In genomic region chr19:40346232-40346844, GRCm38 (mm10) we compare ENCODE assay signal across 12 mouse cellular contexts.
DNase-seq lines count a peak whose midpoint lies in the region; ATAC-seq and TF ChIP-seq lines count a peak whose summit lies in the region.
"Had no signal": no experiment of that assay in that cellular context is flagged by ENCODE, and none has a peak within 500 bp of the region (broad histone marks: within the 10 kb centered on the region; RNA-seq: fewer than 3 reads in every experiment).

No protein-coding gene starts in this region.

- TF ChIP-seq POLR2A in limb, embryonic 14.5 days (IDR thresholded peaks at IDR 0.05; ENCODE audit: borderline replicate concordance, extremely low read depth, insufficient read depth, insufficient read length) = no peak

- H3K9me3 ChIP-seq in embryonic facial prominence, embryonic 14.5 days (ENCODE audit: control insufficient read depth, low read length) = no peaks in the 10 kb centered on the region
- no peaks in the 10 kb centered on the region for H3K9me3 ChIP-seq in embryonic facial prominence, embryonic 10.5 days
- H3K9me3 ChIP-seq in heart, postnatal 0 days (replicated peaks; ENCODE audit: control insufficient read depth, low read length) = no peaks in the 10 kb centered on the region
- H3K9me3 ChIP-seq in limb, embryonic 14.5 days (ENCODE audit: control insufficient read depth, low read length) = no peaks in the 10 kb centered on the region
- no peaks in the 10 kb centered on the region for H3K9me3 ChIP-seq in limb, embryonic 10.5 days (replicated peaks)
- H3K9me3 ChIP-seq: embryonic facial prominence, embryonic 15.5 days; limb, embryonic 13.5 days had no signal

- no peak overlapping the region for H3K4me2 ChIP-seq in embryonic facial prominence, embryonic 14.5 days (ENCODE audit: low read depth, low read length)
- no peak overlapping the region for H3K4me2 ChIP-seq in heart, postnatal 0 days (ENCODE audit: low read depth, low read length)
- H3K4me2 ChIP-seq in limb, embryonic 14.5 days (replicated peaks; ENCODE audit: low read depth, low read length, severe bottlenecking) = no peak overlapping the region
- H3K4me2 ChIP-seq: embryonic facial prominence, embryonic 15.5 days; limb, embryonic 13.5 days had no signal

- TF ChIP-seq EP300 in heart, postnatal 0 days (IDR thresholded peaks at IDR 0.05; ENCODE audit: low read depth) = no peak

- 51% methylated on average over 5 of the region's 5 CpGs for WGBS in embryonic facial prominence, embryonic 14.5 days
- 82% methylated on average over 5 of the region's 5 CpGs for WGBS in embryonic facial prominence, embryonic 10.5 days
- 29% methylated on average over 5 of the region's 5 CpGs for WGBS in heart, postnatal 0 days
- 78% methylated on average over 5 of the region's 5 CpGs for WGBS in limb, embryonic 14.5 days
- WGBS in limb, embryonic 10.5 days = 89% methylated on average over 5 of the region's 5 CpGs

- peaks cover 10% of the 10 kb centered on the region; the same call in 1 of the 2 replicates for H3K36me3 ChIP-seq in embryonic facial prominence, embryonic 14.5 days (ENCODE audit: control insufficient read depth, insufficient read depth, low read length)
- no peaks in the 10 kb centered on the region for H3K36me3 ChIP-seq in embryonic facial prominence, embryonic 10.5 days (replicated peaks)
- peaks cover 75% of the 10 kb centered on the region for H3K36me3 ChIP-seq in heart, postnatal 0 days (replicated peaks; ENCODE audit: control insufficient read depth, insufficient read depth, low read length)
- H3K36me3 ChIP-seq in limb, embryonic 14.5 days (ENCODE audit: control insufficient read depth, insufficient read depth, low read length) = peaks cover 6% of the 10 kb centered on the region; the same call in 1 of the 2 replicates
- no peaks in the 10 kb centered on the region for H3K36me3 ChIP-seq in limb, embryonic 10.5 days

- ATAC-seq in embryonic facial prominence, embryonic 14.5 days (ENCODE audit: low read depth) = no peak
- ATAC-seq in heart, postnatal 0 days (ENCODE audit: insufficient read depth, low read depth) = no peak; the same call in 1 of the 2 replicates
- ATAC-seq in limb, embryonic 14.5 days (ENCODE audit: low FRiP score, low read depth) = no peak
- ATAC-seq: forebrain, postnatal 0 days; midbrain, embryonic 16.5 days had no signal

- 0 out of 2 replicates have a peak overlapping the region, but pooled peaks have one; percentile 21 for H3K27ac ChIP-seq in embryonic facial prominence, embryonic 14.5 days (replicated peaks; ENCODE audit: low read depth, low read length)
- no peak overlapping the region for H3K27ac ChIP-seq in embryonic facial prominence, embryonic 10.5 days (replicated peaks)
- peak overlapping the region; percentile 86 for H3K27ac ChIP-seq in heart, postnatal 0 days (ENCODE audit: low read depth)
- H3K27ac ChIP-seq in limb, embryonic 14.5 days (replicated peaks; ENCODE audit: low read depth, low read length) = no peak overlapping the region
- H3K27ac ChIP-seq in limb, embryonic 10.5 days = no peak overlapping the region
- H3K27ac ChIP-seq: embryonic facial prominence, embryonic 15.5 days; limb, embryonic 13.5 days had no signal

- H3K4me1 ChIP-seq in embryonic facial prominence, embryonic 14.5 days (ENCODE audit: control insufficient read depth, insufficient read depth, low read length) = no peaks in the 10 kb centered on the region
- H3K4me1 ChIP-seq in embryonic facial prominence, embryonic 10.5 days = peaks cover 7% of the 10 kb centered on the region
- H3K4me1 ChIP-seq in heart, postnatal 0 days (ENCODE audit: control insufficient read depth, insufficient read depth) = peaks cover 31% of the 10 kb centered on the region
- H3K4me1 ChIP-seq in limb, embryonic 14.5 days (ENCODE audit: control insufficient read depth, insufficient read depth, low read length) = no peaks in the 10 kb centered on the region
- H3K4me1 ChIP-seq in limb, embryonic 10.5 days = peaks cover under 1% of the 10 kb centered on the region; the same call in 1 of the 2 replicates
- H3K4me1 ChIP-seq: embryonic facial prominence, embryonic 15.5 days had no signal

- H3K27me3 ChIP-seq in embryonic facial prominence, embryonic 14.5 days (replicated peaks; ENCODE audit: control insufficient read depth, insufficient read depth, low read length) = no peaks in the 10 kb centered on the region
- no peaks in the 10 kb centered on the region for H3K27me3 ChIP-seq in embryonic facial prominence, embryonic 10.5 days (replicated peaks; ENCODE audit: low read depth, poor library complexity, severe bottlenecking)
- no peaks in the 10 kb centered on the region for H3K27me3 ChIP-seq in heart, postnatal 0 days (ENCODE audit: control insufficient read depth, insufficient read depth, low read length)
- no peaks in the 10 kb centered on the region for H3K27me3 ChIP-seq in limb, embryonic 14.5 days (ENCODE audit: control insufficient read depth, insufficient read depth, low read length)
- H3K27me3 ChIP-seq in limb, embryonic 10.5 days (ENCODE audit: low read depth, poor library complexity, severe bottlenecking) = no peaks in the 10 kb centered on the region
- H3K27me3 ChIP-seq: embryonic facial prominence, embryonic 15.5 days; limb, embryonic 13.5 days had no signal

- no peak for DNase-seq in embryonic facial prominence, embryonic 14.5 days (ENCODE audit: low spot score)
- no peak for DNase-seq in embryonic facial prominence, embryonic 10.5 days (ENCODE audit: low spot score)
- DNase-seq in heart, postnatal 0 days (ENCODE audit: low spot score) = no peak
- no peak for DNase-seq in heart, postnatal 36 days
- peak; percentile 47 for DNase-seq in limb, embryonic 14.5 days (ENCODE audit: low spot score)
- no peak for DNase-seq in limb, embryonic 10.5 days (ENCODE audit: low spot score)
- DNase-seq in kidney, postnatal 4 days = peak; percentile 41 to 45
- no peak for DNase-seq in adrenal gland, adult 8-10 months

- H3K4me3 ChIP-seq in embryonic facial prominence, embryonic 14.5 days (ENCODE audit: low read depth, low read length) = no peak overlapping the region
- H3K4me3 ChIP-seq in embryonic facial prominence, embryonic 10.5 days = no peak overlapping the region
- no peak overlapping the region for H3K4me3 ChIP-seq in heart, postnatal 0 days (ENCODE audit: low read depth, low read length)
- no peak overlapping the region for H3K4me3 ChIP-seq in limb, embryonic 14.5 days (replicated peaks; ENCODE audit: low read length)
- H3K4me3 ChIP-seq in limb, embryonic 10.5 days = no peak overlapping the region
- H3K4me3 ChIP-seq: embryonic facial prominence, embryonic 15.5 days; limb, embryonic 13.5 days had no signal

- intact Hi-C loops in heart, postnatal 36 days (cut with DNase I) = no loop called here

- no peak for TF ChIP-seq CTCF in heart, postnatal 0 days (IDR thresholded peaks at IDR 0.05; ENCODE audit: low read depth)

- H3K9ac ChIP-seq in embryonic facial prominence, embryonic 14.5 days (ENCODE audit: low read depth, low read length) = no peak overlapping the region
- H3K9ac ChIP-seq in heart, postnatal 0 days (replicated peaks; ENCODE audit: low read depth, low read length) = peak overlapping the region; percentile 12; the same call in 1 of the 2 replicates
- H3K9ac ChIP-seq in limb, embryonic 14.5 days (ENCODE audit: low read depth, low read length, severe bottlenecking) = no peak overlapping the region
- H3K9ac ChIP-seq: embryonic facial prominence, embryonic 15.5 days; forebrain, postnatal 0 days; limb, embryonic 13.5 days had no signal

Comparison
In these comparisons a context has a peak if more than half of its experiments do, and no peak if none do; other contexts are left out.
1. DNase-seq: peak in limb, embryonic 14.5 days (single experiment) and kidney, postnatal 4 days (2 of 2); none in embryonic facial prominence, embryonic 14.5 days (single experiment), embryonic facial prominence, embryonic 10.5 days (single experiment), heart, postnatal 0 days (single experiment), heart, postnatal 36 days (0 of 2), limb, embryonic 10.5 days (single experiment) and adrenal gland, adult 8-10 months (single experiment).
2. H3K27ac ChIP-seq: peak in embryonic facial prominence, embryonic 14.5 days (single experiment) and heart, postnatal 0 days (single experiment); none in embryonic facial prominence, embryonic 10.5 days (single experiment), limb, embryonic 14.5 days (single experiment) and limb, embryonic 10.5 days (single experiment).